Mouse (Mus musculus) megakaryocyte, embryonic 14.5 days (primary cell): Measurements from ENCODE around the gene Dhrs13. TPM values are rescaled to one million over a fixed set of nuclear protein-coding genes. Genes with fewer than 3 reads are reported as not detected.
A peak's percentile ranks its signal among the peaks of the same experiment; 100 is the strongest.

ENCODE experiments used
- H3K27me3 ChIP-seq: replicated peaks from 2 replicates; pipeline ENCODE3; 2012; ENCODE audit warnings: inconsistent platforms
- H3K36me3 ChIP-seq: replicated peaks from 2 replicates; pipeline ENCODE3; 2012; ENCODE audit warnings: low read length, inconsistent platforms, mixed read lengths
- H3K4me1 ChIP-seq: 2 replicates; pipeline ENCODE4 v1.6.1; 2012; ENCODE audit warnings: inconsistent platforms
- H3K4me3 ChIP-seq: replicated peaks from 2 replicates; pipeline ENCODE3; 2012; ENCODE audit warnings: moderate library complexity, mild to moderate bottlenecking, inconsistent platforms
- H3K9me3 ChIP-seq: 2 replicates; pipeline ENCODE4 v1.6.1; 2012; ENCODE audit warnings: inconsistent platforms
- FLI1 ChIP-seq: IDR thresholded peaks from 2 replicates; pipeline ENCODE4 v1.6.1; 2012; ENCODE audit warnings: low read length, inconsistent platforms, mixed read lengths
- GATA1 ChIP-seq: IDR thresholded peaks from 3 replicates; pipeline ENCODE4 v1.6.1; 2012; ENCODE audit warnings: mixed read lengths, low read length, inconsistent platforms, borderline replicate concordance
- polyA plus RNA-seq: library from polyadenylated mRNA; stranded (reverse); fragments of >175 nt; gene quantifications from 2 replicates; pipeline ENCODE4 v1.2.3, GENCODE M21; 2012; ENCODE audit warnings: low replicate concordance; ENCODE audit not compliant: insufficient read depth

Dhrs13 gene
- 5.9 and 7.0 TPM in 2 replicates for polyA plus RNA-seq

GRCm38 (mm10) chr11:78031947-78032808 is at the start of gene Dhrs13:
Gene Dhrs13, plus strand, starts transcription at chr11:78032280.
- Histone ChIP-seq H3K9me3 (no peaks in the 10 kb centered on the region), H3K27me3 (no peaks in the 10 kb centered on the region), H3K36me3 (peaks cover 49% of the 10 kb centered on the region), H3K4me3 (peak within 1 kb of the TSS; percentile 93), H3K4me1 (peaks cover 57% of the 10 kb centered on the region)
- TF ChIP-seq GATA1 (no peak), FLI1 (no peak)

- Histone ChIP-seq H3K27me3 (peaks cover 16% of the 10 kb centered on the region), H3K36me3 (peaks cover 21% of the 10 kb centered on the region), H3K4me1 (peaks cover 39% of the 10 kb centered on the region), H3K4me3 (peak within 1 kb of the TSS; percentile 98), H3K9me3 (no peaks in the 10 kb centered on the region)
- TF ChIP-seq FLI1, result no peak
- TF ChIP-seq GATA1, result no peak
Observed at GRCm38 (mm10) chr11:77982441-77982905, 49.6 kb upstream of the Dhrs13 start, which contains the start of gene Phf12. Gene Phf12, plus strand, starts transcription at chr11:77982754.

DNA sequence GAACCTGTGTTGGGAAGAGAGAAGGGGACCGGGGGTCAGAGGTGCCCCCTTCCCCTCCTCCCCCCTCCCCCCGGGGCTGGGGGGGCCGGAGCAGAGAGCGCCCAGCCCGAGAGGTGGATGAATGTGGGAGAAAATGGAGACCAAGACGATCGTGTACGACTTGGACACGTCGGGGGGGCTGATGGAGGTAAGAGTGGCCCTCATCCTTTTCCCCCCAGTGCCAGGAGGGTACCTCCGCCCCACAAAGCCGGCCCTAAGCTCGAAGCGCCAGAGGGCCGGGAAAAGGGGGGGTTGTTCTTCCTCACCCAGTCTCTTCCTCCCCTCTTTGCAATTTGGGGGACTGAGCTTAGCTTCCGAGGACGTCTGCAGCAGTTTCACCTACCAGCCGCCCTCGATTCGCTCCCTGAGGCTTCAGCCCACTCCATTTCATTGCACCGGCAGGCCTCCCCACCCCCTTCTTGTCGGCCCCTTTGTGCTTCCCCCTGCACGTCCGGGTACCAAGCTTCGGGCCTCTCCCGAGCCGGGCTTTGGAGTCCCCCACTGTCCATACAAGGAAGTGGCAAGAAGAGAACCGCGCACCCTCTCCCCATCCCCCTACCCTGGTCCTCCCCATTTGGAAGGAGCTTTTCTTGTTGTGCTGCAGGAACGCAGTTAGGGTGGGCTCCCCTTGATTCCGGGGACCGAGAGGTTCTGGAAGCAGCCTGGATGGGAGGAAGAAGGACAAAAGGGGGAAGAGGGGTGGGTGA is 48.7 kb upstream of the Dhrs13 start:
- Histone ChIP-seq H3K4me3 (peak overlapping the region; percentile 98), H3K27me3 (peaks cover 7% of the 10 kb centered on the region), H3K9me3 (no peaks in the 10 kb centered on the region), H3K4me1 (peaks cover 39% of the 10 kb centered on the region), H3K36me3 (peaks cover 27% of the 10 kb centered on the region)
- TF ChIP-seq GATA1, result no peak
- TF ChIP-seq FLI1, result no peak

DNA sequence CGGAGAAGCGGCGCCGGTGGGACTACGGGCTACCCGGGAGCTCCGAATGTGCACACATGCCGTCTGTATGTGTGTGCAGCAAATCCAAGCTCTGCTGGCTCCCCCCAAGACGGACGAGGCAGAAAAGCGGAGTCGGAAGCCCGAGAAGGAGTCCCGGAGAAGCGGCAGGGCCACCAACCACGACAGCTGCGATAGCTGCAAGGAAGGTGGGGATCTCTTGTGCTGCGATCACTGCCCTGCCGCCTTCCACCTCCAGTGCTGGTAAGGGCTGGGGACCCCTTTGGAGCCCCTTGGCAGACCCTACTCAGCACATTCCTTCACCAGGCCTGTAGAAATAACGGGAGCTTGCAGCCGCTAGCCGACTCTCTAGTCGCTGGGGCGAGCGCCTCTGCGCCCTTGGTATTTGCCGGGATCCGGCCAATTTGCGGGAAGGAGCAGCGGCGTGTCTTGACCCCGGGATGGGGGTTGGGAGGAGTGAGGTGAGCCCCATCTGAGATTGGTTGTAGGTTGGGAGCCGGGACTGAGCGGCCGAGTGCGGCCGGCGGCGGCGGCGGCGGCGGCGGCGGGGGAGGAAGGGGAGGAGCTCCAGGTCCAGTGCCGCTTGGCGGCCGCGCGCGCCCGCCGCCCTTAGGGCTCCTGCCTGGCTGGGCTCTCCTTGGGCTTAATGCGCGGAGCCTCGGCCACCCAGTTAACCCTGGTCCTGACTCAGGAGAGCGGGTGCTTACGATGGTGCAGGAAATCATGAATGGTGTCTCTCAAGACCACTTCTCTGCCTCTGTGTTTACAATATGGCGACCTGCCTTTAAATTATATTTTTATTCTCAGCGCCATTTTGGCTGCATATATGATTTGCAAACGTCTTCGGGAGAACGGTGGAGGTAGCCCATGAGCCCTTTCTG is 47.9 kb upstream of the Dhrs13 start:
- Histone ChIP-seq H3K4me1 (peaks cover 41% of the 10 kb centered on the region), H3K27me3 (no peaks in the 10 kb centered on the region), H3K36me3 (peaks cover 35% of the 10 kb centered on the region), H3K9me3 (no peaks in the 10 kb centered on the region), H3K4me3 (peak overlapping the region; percentile 98)
- no peak for TF ChIP-seq FLI1
- TF ChIP-seq GATA1, result no peak

GRCm38 (mm10) chr11:77984836-77985231 is 47.2 kb upstream of the Dhrs13 start:
- Histone ChIP-seq H3K4me1 (peaks cover 42% of the 10 kb centered on the region), H3K4me3 (peak overlapping the region; percentile 98), H3K27me3 (no peaks in the 10 kb centered on the region), H3K9me3 (no peaks in the 10 kb centered on the region), H3K36me3 (peaks cover 42% of the 10 kb centered on the region)
- TF ChIP-seq GATA1 (no peak), FLI1 (no peak)

- Histone ChIP-seq H3K9me3 (no peaks in the 10 kb centered on the region), H3K36me3 (peaks cover 48% of the 10 kb centered on the region), H3K4me3 (peak overlapping the region; percentile 98), H3K4me1 (peaks cover 38% of the 10 kb centered on the region), H3K27me3 (no peaks in the 10 kb centered on the region)
- TF ChIP-seq GATA1, result no peak
- TF ChIP-seq FLI1, result no peak
Observed at GRCm38 (mm10) chr11:77985541-77986065, 46.5 kb upstream of the Dhrs13 start.

DNA sequence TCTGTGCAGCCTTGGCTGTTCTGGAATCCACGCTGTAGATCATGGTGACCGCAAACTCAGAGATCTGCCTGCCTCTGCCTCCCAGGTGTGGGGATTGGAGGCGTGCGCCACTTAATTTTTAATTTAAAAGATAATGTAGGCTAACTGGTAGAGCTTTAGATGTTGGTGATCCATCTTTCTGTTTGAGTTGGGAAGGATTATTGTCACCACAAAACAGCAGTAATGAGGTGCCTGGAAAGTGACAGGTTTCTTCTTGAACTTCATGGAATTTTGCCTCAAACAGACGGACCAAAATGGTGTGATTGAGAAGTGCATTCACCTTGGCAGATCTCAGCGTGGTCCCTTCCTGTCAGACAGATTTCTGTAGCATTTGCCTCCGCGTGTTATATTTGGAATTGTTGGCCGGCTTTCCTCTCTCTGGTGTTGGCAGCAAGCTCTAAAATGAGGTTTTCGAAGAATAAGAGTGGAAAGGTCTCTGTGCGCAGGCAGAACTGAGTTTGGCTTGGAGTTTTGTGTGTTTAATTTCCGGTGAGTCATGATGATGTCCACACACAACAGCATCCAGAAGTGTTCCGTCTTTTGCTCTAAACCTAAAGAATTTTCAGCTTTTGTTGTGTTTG is 42.9 kb upstream of the Dhrs13 start:
- no peaks in the 10 kb centered on the region for H3K9me3 ChIP-seq
- H3K4me3 ChIP-seq, result no peak overlapping the region
- TF ChIP-seq FLI1, result no peak
- no peak for TF ChIP-seq GATA1
- H3K27me3 ChIP-seq, result no peaks in the 10 kb centered on the region
- peaks cover 77% of the 10 kb centered on the region for H3K36me3 ChIP-seq
- H3K4me1 ChIP-seq, result peaks cover 28% of the 10 kb centered on the region

DNA sequence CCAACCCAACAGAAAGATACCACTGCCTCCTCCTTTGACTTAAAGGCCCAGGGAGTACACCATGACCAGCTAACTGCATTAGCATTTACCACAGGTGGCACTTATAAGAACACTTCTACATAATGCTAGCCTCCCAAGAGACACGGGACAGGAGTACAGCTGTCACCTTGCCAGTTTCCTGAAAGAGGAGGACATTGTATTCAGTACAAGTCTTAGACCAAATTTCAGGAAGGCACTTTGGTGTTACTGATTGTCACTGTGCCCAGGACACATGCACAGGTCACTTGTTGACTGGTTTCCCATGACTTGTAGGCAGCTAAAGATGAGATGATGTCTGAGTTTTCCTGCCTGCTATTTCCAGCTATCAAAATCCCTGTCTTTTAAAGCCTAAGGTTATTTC is 36.5 kb upstream of the Dhrs13 start:
- no peak overlapping the region for H3K4me3 ChIP-seq
- TF ChIP-seq FLI1 (no peak), GATA1 (no peak)
- no peaks in the 10 kb centered on the region for H3K9me3 ChIP-seq
- H3K36me3 ChIP-seq, result peaks cover 82% of the 10 kb centered on the region
- H3K27me3 ChIP-seq, result no peaks in the 10 kb centered on the region
- peaks cover 12% of the 10 kb centered on the region; the same call in 1 of the 2 replicates for H3K4me1 ChIP-seq
